Mouse (Mus musculus) retina, adult 2 months (tissue): ENCODE measurements around the gene Ctsj.
"Not testable (repeated sequence)": the region's sequence is repeated elsewhere in the genome, so short reads cannot be mapped to it uniquely, and the experiment has no call there.

Experiments
- DNase-seq: peaks from one replicate; pipeline ENCODE4 v3.0.0-alpha.2; 2012; ENCODE audit warnings: low read depth, low spot score

The Ctsj gene

GRCm38 (mm10) chr13:61005859-61006258, at the start of gene Ctsj:
Gene Ctsj (minus strand): TSS chr13:61005959.
- DNase-seq = no peak

GRCm38 (mm10) chr13:61040531-61040930, 34.8 kb upstream of the Ctsj start, which contains the start of gene Ctsq:
Gene Ctsq (minus strand): TSS chr13:61040631.
- DNase-seq = no peak

GRCm38 (mm10) chr13:61022785-61023184, 17.0 kb upstream of the Ctsj start:
- DNase-seq = no peak

- DNase-seq = no peak
Measured at GRCm38 (mm10) chr13:61021844-61022243, 16.1 kb upstream of the Ctsj start.

- DNase-seq = no peak
Measured at GRCm38 (mm10) chr13:61010171-61010570, 4.4 kb upstream of the Ctsj start.

- DNase-seq = no peak
Measured at GRCm38 (mm10) chr13:60997600-60997999, 8.2 kb downstream of the Ctsj start.

GRCm38 (mm10) chr13:60986915-60987314, 18.8 kb downstream of the Ctsj start:
- DNase-seq = not testable (repeated sequence)

- not testable (repeated sequence) for DNase-seq
Measured at GRCm38 (mm10) chr13:60972319-60972718, 33.4 kb downstream of the Ctsj start.

- not testable (repeated sequence) for DNase-seq
Measured at GRCm38 (mm10) chr13:60963985-60964384, 41.8 kb downstream of the Ctsj start.

GRCm38 (mm10) chr13:60961706-60962105, 44.1 kb downstream of the Ctsj start:
- DNase-seq = no peak
